Mouse (Mus musculus): ENCODE measurements around the gene Kpna6. TPM values are rescaled to one million over a fixed set of nuclear protein-coding genes. Genes with fewer than 3 reads are reported as not detected.

The Kpna6 gene
- total RNA-seq, 2 experiments from 2014 or later, result 17.4 to 20.7 TPM

DNA sequence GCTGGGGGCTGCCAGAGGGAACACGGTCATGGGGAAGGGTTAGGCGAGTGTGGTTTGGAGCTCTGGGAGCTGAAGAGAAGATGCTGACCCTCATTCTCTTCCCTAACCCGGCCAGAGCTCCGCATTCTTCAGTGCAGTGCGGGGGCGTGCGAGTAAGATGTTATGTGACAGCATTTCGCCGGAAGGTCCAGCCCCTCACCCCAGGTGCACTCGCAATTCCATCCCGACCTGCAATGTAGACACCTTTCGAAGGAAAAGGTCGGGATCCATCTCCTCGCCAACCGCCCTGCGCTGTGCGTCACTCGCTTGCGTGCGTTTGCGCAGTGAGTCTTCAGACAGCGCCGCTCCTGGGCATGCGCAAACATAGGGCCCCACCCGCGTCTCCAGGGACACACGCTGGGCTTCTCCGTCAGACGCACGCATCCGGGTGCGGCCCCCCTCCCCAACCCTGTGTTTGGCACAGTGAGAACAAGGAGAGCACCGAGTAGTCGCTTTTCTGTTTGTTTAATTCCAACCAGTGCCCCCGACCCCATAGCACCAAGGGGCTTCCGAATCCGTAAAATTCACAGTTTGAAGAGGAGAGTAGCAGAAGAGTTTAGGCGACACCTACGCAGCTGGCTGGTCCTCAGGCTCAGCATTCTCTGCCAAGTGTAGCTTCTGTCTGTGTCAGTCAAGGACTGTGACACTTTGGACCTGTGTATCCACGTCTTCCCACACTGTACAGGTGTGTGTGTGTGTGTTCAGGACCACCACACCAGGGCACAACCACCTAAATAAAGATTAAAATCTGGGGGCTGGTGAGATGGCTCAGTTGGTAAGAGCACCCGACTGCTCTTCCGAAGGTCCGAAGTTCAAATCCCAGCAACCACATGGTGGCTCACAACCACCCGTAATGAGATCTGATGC, 53.5 kb downstream of the Kpna6 start, which contains the start of gene Iqcc:
TSS of gene Iqcc (minus strand) at position 314 of the 906 bp plus-strand sequence.
- ATAC-seq (ENCODE audit: poor library complexity, severe bottlenecking), result peak; percentile 96

DNA sequence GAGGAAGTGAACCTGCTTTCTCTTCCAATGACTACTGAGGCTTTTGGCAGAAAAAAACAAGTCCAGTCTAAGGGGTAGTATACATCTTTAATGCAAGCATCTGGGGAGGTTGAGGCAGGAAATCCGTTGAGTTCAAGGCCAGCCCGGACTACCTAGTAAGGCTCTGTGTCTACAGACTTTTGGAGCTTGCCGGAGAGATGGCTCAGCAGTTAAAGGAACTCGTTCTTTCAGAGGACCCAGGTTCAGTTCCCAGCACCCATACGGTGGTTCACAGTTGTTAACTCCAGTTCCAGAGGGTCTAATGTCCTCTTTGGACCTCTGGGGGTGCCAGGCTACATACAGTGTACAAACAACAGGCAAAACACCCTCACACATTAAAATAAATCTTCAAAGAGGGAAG, 54.5 kb downstream of the Kpna6 start:
- no peak for ATAC-seq (ENCODE audit: poor library complexity, severe bottlenecking)

DNA sequence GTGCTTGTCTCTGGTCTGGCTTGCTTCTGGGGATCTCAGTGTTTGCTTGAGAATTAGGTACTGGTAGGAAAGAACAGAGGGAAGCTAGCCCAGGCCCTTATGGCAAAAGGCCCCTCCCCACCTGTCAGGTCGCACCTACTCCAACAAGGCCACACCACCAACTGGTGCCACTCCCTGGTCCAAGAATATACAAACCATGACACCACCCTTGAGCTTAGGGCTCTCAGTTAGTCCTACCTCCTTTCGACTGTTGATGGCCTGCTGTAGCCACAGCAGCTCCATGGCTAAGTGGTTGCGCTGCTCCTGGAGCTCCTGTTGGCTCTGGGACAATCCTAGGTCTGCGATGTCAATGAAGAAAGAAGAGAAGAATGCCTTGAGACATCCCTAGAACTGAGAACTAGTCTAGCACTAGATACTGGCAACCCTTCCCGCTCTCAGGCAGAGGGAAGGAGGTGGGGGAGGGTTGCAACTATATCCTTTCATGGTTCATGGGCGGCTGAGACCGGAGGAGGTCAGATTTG, 55.4 kb downstream of the Kpna6 start:
- no peak for ATAC-seq (ENCODE audit: poor library complexity, severe bottlenecking)

DNA sequence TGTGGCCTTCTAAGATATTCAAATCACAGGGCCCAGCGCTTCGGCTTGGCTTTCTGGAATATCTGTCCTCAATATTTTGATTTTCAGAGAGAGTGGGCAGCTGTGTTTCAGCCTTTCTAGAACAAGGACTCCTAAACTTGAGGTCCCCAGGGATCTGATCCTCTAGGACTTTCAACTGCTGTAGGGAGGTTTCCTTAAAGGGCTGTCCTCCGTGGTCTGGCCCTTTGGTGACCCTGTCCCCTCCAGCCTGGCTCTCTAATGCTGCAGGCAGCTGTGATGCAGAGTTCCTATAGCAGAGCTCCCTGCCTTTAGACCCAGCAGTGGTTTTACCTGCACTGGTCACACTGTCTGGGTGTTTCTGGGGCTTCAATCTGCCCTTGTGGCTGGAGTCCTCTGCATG, 55.9 kb downstream of the Kpna6 start:
- no peak for ATAC-seq (ENCODE audit: poor library complexity, severe bottlenecking)

DNA sequence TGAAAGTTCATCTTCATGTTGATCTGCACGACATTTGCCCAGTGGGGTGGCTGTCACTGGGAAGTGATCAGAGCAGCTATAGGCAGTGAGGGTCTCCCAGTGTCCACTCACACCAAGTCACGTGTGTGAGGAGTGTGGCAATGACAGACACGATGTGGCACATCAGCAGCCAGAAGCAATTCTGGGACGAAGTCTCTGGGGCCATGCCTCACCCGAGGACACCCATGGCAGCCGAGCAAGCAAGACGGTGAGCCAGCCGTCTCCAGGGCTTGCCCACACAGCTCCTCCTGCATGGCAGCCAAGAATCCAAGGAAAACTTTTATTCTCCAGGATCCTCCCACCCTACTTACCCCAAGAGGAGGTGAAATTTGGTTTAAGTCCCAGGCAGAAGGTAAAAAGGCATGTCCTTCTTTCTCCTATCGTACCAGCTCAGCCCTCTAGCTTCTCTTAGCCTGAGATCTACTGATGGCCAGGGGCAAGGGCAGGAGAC, 56.7 kb downstream of the Kpna6 start:
- no peak for ATAC-seq (ENCODE audit: poor library complexity, severe bottlenecking)

DNA sequence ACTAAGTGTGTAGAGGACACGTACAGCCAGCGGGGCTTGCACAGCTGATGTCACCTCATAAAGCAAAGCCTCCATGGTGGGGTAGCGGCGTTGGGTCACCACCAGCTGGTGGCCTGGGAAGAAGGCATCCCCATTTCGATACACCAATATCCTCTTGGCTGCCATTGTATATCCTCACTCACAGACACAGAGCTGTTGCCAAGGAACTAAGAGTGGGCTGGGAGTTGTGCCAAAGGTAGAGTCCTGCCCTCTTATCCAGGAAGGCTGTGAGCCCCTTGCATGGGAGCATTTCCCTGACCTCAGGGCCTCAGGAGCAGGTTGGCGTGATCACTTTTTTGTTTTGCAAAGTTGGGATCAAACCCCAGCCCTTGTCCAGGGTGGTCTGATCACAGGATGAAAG, 58.5 kb downstream of the Kpna6 start, which contains the start of gene Dcdc2b:
TSS of gene Dcdc2b (minus strand) at position 165 of the 400 bp plus-strand sequence.
- no peak for ATAC-seq (ENCODE audit: poor library complexity, severe bottlenecking)

DNA sequence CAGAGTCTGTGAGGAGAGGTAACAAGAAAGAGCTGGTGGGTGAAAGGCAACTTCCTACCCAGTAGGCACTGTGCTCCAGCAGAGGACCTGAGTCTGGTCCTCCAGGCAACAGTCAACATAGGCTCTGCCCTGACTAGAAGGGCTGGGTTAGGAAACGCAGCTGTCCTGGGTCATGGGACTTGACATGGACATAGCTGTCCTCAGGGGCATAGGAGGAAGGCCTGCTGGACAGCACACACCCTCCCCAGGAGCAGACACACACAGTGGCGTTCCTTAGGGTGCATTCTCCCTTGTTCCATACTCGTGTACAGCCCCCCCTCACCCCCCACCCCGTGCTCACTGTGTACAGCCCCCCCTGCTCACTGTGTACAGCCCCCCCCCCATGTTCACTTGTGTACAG, 62.1 kb downstream of the Kpna6 start:
- ATAC-seq (ENCODE audit: poor library complexity, severe bottlenecking), result no peak

DNA sequence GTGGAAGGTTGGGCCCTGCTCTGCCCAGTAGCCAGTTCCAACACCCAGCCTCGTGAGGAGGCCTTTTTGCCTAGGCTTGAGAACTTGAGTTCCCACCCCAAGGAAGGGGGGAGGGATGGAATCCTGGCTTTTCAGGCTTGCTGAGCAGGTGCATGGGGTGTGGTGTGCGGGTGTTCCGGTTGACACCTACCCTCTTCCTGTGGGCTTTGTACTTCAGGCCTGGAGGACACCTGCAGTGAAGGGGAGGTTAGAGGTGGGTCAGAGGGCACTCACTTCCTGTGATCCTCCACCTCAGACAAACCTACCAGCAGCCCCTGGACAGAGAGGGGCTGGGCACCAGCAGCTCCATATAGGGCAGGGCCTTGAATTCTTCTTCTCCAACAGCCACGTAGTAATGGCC, 62.5 kb downstream of the Kpna6 start:
- no peak for ATAC-seq (ENCODE audit: poor library complexity, severe bottlenecking)

DNA sequence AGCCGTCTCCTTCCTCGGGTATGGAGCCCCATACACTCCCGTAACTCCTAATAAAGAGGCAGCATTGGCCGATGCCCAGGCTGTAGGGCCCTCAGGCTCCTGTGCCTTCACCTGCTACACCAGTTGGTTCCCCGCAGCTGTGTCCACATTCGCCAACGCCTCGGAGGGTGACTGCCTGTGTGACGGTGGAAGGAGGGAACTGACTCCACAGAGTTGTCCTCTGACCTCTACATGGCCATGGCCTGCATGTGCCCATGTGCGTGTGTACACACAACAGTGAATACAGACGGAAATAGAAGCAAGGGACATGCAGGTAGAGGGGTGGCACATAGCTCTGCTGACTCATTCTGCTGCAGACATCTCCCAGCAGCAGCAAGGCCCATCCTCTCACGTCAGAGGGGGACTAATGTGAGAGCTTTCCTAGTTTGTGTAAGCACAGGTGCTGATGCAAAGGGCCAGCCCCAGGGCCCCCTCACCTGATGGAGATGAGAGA, 63.4 kb downstream of the Kpna6 start:
- no peak for ATAC-seq (ENCODE audit: poor library complexity, severe bottlenecking)

DNA sequence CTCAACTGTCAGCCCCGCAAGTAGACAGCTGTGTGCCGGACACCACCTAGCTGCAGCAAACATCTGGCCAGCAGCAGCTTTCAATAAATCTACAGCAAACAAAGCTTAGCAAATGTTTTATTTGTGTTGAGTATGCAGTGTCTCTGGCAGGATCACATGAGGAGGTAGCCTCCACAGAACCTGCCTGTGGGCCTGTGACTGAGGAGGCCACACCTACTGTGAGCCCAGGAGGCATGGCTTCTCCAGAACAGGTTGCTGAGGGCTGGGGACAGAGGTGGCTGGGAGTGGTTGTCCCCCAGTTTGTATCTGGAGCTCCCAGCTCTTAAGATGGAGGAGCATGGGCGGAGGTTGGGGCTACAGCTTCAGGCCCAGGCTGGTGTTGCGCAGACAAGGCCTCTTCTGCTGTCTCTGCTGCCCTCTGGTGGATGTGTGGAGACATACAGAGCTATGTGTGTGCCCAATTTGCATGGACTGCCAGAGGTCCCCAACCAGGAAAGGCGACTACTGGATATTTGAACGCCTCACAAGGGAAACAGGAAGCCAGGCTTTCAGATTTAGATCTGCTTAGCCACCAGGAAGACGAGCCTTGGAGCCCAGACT, 64.0 kb downstream of the Kpna6 start:
- peak; percentile 99 for ATAC-seq (ENCODE audit: poor library complexity, severe bottlenecking)

DNA sequence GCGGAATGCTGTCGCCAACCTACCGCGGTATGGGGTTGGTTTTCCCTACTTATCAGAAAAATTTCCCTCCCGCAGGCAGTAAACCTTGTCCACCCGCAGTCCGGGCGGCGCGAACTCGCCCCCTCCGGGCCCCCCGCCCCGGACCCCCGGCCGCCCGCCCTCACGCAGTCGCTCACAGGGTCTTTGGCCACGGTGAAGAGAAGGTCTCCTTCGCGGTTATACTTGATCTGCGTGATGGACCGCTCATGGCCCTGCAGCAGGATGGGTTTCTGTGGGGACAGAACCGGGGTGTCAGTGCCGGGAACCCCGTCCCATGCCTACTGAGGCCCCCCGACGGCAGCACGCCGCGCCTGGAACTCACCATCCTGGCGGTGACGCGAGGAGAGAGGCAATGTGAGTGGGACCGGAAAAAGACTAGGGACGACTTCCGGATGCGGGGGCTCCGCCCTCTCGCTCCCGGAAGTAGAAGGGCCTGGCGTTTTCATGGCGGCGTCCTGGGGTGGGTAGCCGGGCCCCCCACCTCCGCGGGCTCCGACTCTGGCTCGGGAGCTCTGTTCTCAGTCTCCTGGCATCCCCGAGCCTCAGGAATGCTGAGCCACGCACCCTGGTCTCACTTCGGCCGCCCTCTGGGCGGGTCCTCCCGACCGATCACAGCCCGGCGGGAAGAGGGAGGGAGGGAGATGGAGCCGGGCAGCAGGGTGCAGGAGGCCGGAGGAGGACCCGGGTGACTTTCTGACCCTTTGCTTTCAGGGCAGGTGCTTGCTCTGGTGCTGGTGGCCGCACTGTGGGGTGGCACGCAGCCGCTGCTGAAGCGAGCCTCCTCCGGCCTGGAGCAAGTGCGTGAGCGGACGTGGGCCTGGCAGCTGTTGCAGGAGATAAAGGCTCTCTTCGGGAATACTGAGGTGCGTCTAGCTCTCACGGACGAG, 72.1 kb downstream of the Kpna6 start, which contains the start of the genes Eif3i and Tmem234:
TSS of gene Eif3i (minus strand) at position 416 of the 926 bp plus-strand sequence.
TSS of gene Tmem234 (plus strand) at position 436 of the 926 bp plus-strand sequence.
- peak; percentile 99 for ATAC-seq (ENCODE audit: poor library complexity, severe bottlenecking)

Other genes with a start within 250 kb of the Kpna6 start
- gene Zbtb8b, start 231.9 kb downstream of the Kpna6 start, total RNA-seq (2015), result not detected in 2 replicates
- not detected in 2 replicates for gene Zbtb8b, start 231.9 kb downstream of the Kpna6 start, total RNA-seq (2017)
- 24.3 and 24.9 TPM in 2 replicates for gene Bsdc1, start 211.2 kb downstream of the Kpna6 start, total RNA-seq (2015)
- 28.5 and 35.8 TPM in 2 replicates for gene Bsdc1, start 211.2 kb downstream of the Kpna6 start, total RNA-seq (2017)
- not detected in 2 replicates for gene Tssk3, start 181.7 kb downstream of the Kpna6 start, total RNA-seq (2015)
- not detected in 2 replicates for gene Tssk3, start 181.7 kb downstream of the Kpna6 start, total RNA-seq (2017)
- not detected in 2 replicates for gene Fam229a, start 181.6 kb downstream of the Kpna6 start, total RNA-seq (2015)
- gene Fam229a, start 181.6 kb downstream of the Kpna6 start, total RNA-seq (2017), result not detected in 2 replicates
- gene Marcksl1, start 159.2 kb downstream of the Kpna6 start, total RNA-seq (2015), result 28.5 and 32.6 TPM in 2 replicates
- 25.4 and 29.3 TPM in 2 replicates for gene Marcksl1, start 159.2 kb downstream of the Kpna6 start, total RNA-seq (2017)
- 94.1 and 98.6 TPM in 2 replicates for gene Hdac1, start 130.1 kb downstream of the Kpna6 start, total RNA-seq (2015)
- 68.6 and 75.0 TPM in 2 replicates for gene Hdac1, start 130.1 kb downstream of the Kpna6 start, total RNA-seq (2017)
- gene Lck, start 99.1 kb downstream of the Kpna6 start, total RNA-seq (2015), result 5.6 and 8.2 TPM in 2 replicates
- 6.0 and 6.9 TPM in 2 replicates for gene Lck, start 99.1 kb downstream of the Kpna6 start, total RNA-seq (2017)
- gene Fam167b, start 94.2 kb downstream of the Kpna6 start, total RNA-seq (2015), result not detected in 2 replicates
- not detected in 2 replicates for gene Fam167b, start 94.2 kb downstream of the Kpna6 start, total RNA-seq (2017)
- gene Eif3i, start 72.1 kb downstream of the Kpna6 start, total RNA-seq (2015), result 186 and 204 TPM in 2 replicates
- gene Eif3i, start 72.1 kb downstream of the Kpna6 start, total RNA-seq (2017), result 140 and 156 TPM in 2 replicates
- gene Tmem234, start 72.1 kb downstream of the Kpna6 start, total RNA-seq (2015), result 104 and 120 TPM in 2 replicates
- gene Tmem234, start 72.1 kb downstream of the Kpna6 start, total RNA-seq (2017), result 126 and 128 TPM in 2 replicates
- 1.0 and 3.5 TPM in 2 replicates for gene Dcdc2b, start 58.5 kb downstream of the Kpna6 start, total RNA-seq (2015)
- not detected in 2 replicates for gene Dcdc2b, start 58.5 kb downstream of the Kpna6 start, total RNA-seq (2017)
- gene Iqcc, start 53.7 kb downstream of the Kpna6 start, total RNA-seq (2015), result 14.3 and 16.6 TPM in 2 replicates
- 6.4 and 7.4 TPM in 2 replicates for gene Iqcc, start 53.7 kb downstream of the Kpna6 start, total RNA-seq (2017)
- gene Ccdc28b, start 48.8 kb downstream of the Kpna6 start, total RNA-seq (2015), result 49.7 and 68.6 TPM in 2 replicates
- 77.2 and 89.0 TPM in 2 replicates for gene Ccdc28b, start 48.8 kb downstream of the Kpna6 start, total RNA-seq (2017)
- gene Txlna, start 31.7 kb downstream of the Kpna6 start, total RNA-seq (2015), result 14.6 and 16.3 TPM in 2 replicates
- 55.8 and 68.1 TPM in 2 replicates for gene Txlna, start 31.7 kb downstream of the Kpna6 start, total RNA-seq (2017)
- 11.3 and 20.2 TPM in 2 replicates for gene Tmem39b, start 24.1 kb upstream of the Kpna6 start, total RNA-seq (2015)
- gene Tmem39b, start 24.1 kb upstream of the Kpna6 start, total RNA-seq (2017), result 2.6 and 10.9 TPM in 2 replicates
- gene Khdrbs1, start 69.5 kb upstream of the Kpna6 start, total RNA-seq (2015), result 83.6 and 94.7 TPM in 2 replicates
- 69.9 and 89.8 TPM in 2 replicates for gene Khdrbs1, start 69.5 kb upstream of the Kpna6 start, total RNA-seq (2017)
- gene Ptp4a2, start 138.5 kb upstream of the Kpna6 start, total RNA-seq (2015), result 363 and 365 TPM in 2 replicates
- 430 and 463 TPM in 2 replicates for gene Ptp4a2, start 138.5 kb upstream of the Kpna6 start, total RNA-seq (2017)